Mouse (Mus musculus) cerebellum, adult 2 months (tissue): ENCODE results near the gene Trp53. TPM values are rescaled to one million over a fixed set of nuclear protein-coding genes. Genes with fewer than 3 reads are reported as not detected.

ENCODE experiments used
- DNase-seq, 2 experiments: peaks; one replicate each; pipeline ENCODE4 v3.0.0; 2021
- H3K27ac ChIP-seq: fragments of 200-500 bp; 2 replicates; pipeline ENCODE4 v1.5.1; 2012; ENCODE audit warnings: low read length, control low read depth, inconsistent platforms; ENCODE audit not compliant: insufficient read depth
- H3K27me3 ChIP-seq: fragments of 200-500 bp; 2 replicates; pipeline ENCODE4 v1.6.1; 2012; ENCODE audit warnings: inconsistent platforms, mild to moderate bottlenecking, low read length, moderate library complexity; ENCODE audit not compliant: control insufficient read depth, insufficient read depth
- H3K4me1 ChIP-seq: fragments of 200-500 bp; 2 replicates; pipeline ENCODE4 v1.6.1; 2011; ENCODE audit warnings: low read length; ENCODE audit not compliant: control insufficient read depth, insufficient read depth
- H3K4me3 ChIP-seq: fragments of 200-500 bp; replicated peaks from 2 replicates; pipeline ENCODE3; 2011; ENCODE audit warnings: mild to moderate bottlenecking, low read depth, low read length, control low read depth; ENCODE audit not compliant: insufficient read depth
- CTCF ChIP-seq: fragments of 200-500 bp; IDR thresholded peaks from 2 replicates; pipeline ENCODE4 v1.5.1; 2011; ENCODE audit warnings: low read depth, mild to moderate bottlenecking, control low read depth, low read length, moderate library complexity, borderline replicate concordance; ENCODE audit not compliant: insufficient read depth
- POLR2A ChIP-seq: fragments of 200-500 bp; IDR thresholded peaks from 2 replicates; pipeline ENCODE4 v1.6.1; 2011; ENCODE audit warnings: low read length, control low read depth, borderline replicate concordance; ENCODE audit not compliant: insufficient read depth
- WGBS: fragments of 180-500 bp; shearing (Covaris S2); methylation state at CpG from one replicate; pipeline ENCODE4 v1.1.7; 2018; 5-methylcytosine and 5-hydroxymethylcytosine counted together
- polyA plus RNA-seq: library from polyadenylated mRNA; depleted of rRNA; stranded (reverse); fragments of >200 nt; gene quantifications from 2 replicates; pipeline ENCODE4 v1.2.3, GENCODE M21; 2012; rRNA removed

Trp53 gene
- polyA plus RNA-seq, 1 experiment: 34.7 TPM

- no peak overlapping the region for H3K27ac ChIP-seq
- TF ChIP-seq CTCF (peak; percentile 97), POLR2A (no peak)
- peaks cover 8% of the 10 kb centered on the region; the same call in 1 of the 2 replicates for H3K4me1 ChIP-seq
- H3K27me3 ChIP-seq: no peaks in the 10 kb centered on the region
- DNase-seq: peak; percentile 81 to 86
- WGBS: 35% methylated on average over 6 of the region's 6 CpGs
- no peak overlapping the region for H3K4me3 ChIP-seq
Measured at GRCm38 (mm10) chr11:69628286-69628685, 48.1 kb downstream of the Trp53 start.

GRCm38 (mm10) chr11:69629802-69630201 is 49.6 kb downstream of the Trp53 start:
- 37% methylated on average over 1 of the region's 1 CpGs for WGBS

DNA sequence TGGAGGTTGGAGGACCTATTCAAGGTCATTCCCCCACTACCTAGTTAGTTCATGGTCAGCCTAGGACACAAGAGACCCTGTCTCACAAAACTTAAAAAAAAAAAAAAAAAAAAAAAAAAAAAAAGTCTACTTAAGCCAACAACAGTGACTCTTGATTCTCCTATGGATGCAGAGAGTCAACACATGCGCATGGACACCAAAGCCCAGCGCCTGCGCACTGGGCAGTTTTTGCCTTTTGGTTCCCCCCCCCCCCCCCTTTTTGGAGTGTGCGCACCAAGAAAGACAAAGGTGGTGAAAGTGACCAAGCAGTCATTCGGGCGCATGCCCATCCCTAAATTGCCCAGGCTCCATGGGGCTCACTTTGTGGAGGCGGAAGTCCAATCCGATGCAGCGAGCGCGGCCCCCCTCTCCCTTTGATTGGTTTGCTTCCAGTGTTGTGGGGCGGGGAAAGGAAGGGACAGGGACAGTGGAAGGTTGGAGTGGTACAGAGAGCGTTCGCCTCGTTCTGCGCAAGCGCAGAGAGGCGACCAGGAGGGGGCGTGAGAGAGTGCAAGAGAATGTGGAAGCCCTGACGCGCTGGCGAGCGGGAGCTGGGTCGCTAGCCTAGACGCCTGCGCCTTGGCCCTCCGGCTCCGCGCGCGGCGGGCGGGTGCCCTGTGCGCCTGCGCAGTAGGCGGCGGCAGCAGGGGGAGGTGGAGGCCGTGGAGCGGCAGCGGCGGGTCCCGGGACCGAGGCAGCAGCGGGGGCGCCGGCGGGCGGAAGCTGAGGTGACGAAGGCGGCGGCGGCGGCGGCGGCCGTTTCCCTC is 52.3 kb downstream of the Trp53 start, which contains the start of gene Fxr2:
Fxr2 (plus strand) TSS at position 707 of the 806 bp plus-strand sequence.
- Histone ChIP-seq H3K27me3 (no peaks in the 10 kb centered on the region), H3K4me3 (peak within 1 kb of the TSS; percentile 98), H3K4me1 (peaks cover 4% of the 10 kb centered on the region; the same call in 1 of the 2 replicates), H3K27ac (peak within 1 kb of the TSS; percentile 43)
- WGBS: under 1% methylated on average over 54 of the region's 56 CpGs
- TF ChIP-seq POLR2A: peak; percentile 59; the same call in 1 of the 2 replicates
- peak; percentile 78 for TF ChIP-seq CTCF
- peak; percentile 100 for DNase-seq

More at GRCm38 (mm10) chr11:69629802-69630201, 49.6 kb downstream of the Trp53 start:
- peaks cover 5% of the 10 kb centered on the region; the same call in 1 of the 2 replicates for H3K4me1 ChIP-seq
- TF ChIP-seq POLR2A (no peak), CTCF (no peak)
- peak in 1 of 2 experiments; percentile 31 for DNase-seq
- H3K27ac ChIP-seq: no peak overlapping the region
- no peaks in the 10 kb centered on the region for H3K27me3 ChIP-seq
- no peak overlapping the region for H3K4me3 ChIP-seq

GRCm38 (mm10) chr11:69633128-69633866 is 53.1 kb downstream of the Trp53 start:
- peak overlapping the region; percentile 98 for H3K4me3 ChIP-seq
- no peak for DNase-seq
- peak overlapping the region; percentile 43 for H3K27ac ChIP-seq
- WGBS: under 1% methylated on average over 49 of the region's 50 CpGs
- peaks cover 4% of the 10 kb centered on the region; the same call in 1 of the 2 replicates for H3K4me1 ChIP-seq
- TF ChIP-seq POLR2A (no peak), CTCF (no peak)
- no peaks in the 10 kb centered on the region for H3K27me3 ChIP-seq

- H3K4me3 ChIP-seq: no peak overlapping the region
- no peak for DNase-seq
- H3K27me3 ChIP-seq: no peaks in the 10 kb centered on the region
- no peak overlapping the region for H3K27ac ChIP-seq
- H3K4me1 ChIP-seq: peaks cover 4% of the 10 kb centered on the region; the same call in 1 of the 2 replicates
- 62% methylated on average over 3 of the region's 3 CpGs for WGBS
- TF ChIP-seq CTCF (no peak), POLR2A (no peak)
Measured at GRCm38 (mm10) chr11:69635471-69635870, 55.3 kb downstream of the Trp53 start.

Other genes starting within 250 kb of the Trp53 start
- 130 and 135 TPM in 2 replicates for gene Rnf227, start 239.9 kb upstream of the Trp53 start, polyA plus RNA-seq
- gene Chd3, start 211.0 kb upstream of the Trp53 start, polyA plus RNA-seq: 111 and 115 TPM in 2 replicates
- gene Naa38, start 184.9 kb upstream of the Trp53 start, polyA plus RNA-seq: 193 and 200 TPM in 2 replicates
- 40.2 and 41.9 TPM in 2 replicates for gene Cyb5d1, start 184.7 kb upstream of the Trp53 start, polyA plus RNA-seq
- 5.7 and 6.0 TPM in 2 replicates for gene Tmem88, start 182.1 kb upstream of the Trp53 start, polyA plus RNA-seq
- gene Kdm6b, start 166.7 kb upstream of the Trp53 start, polyA plus RNA-seq: 14.0 and 16.5 TPM in 2 replicates
- gene Dnah2, start 31.2 kb upstream of the Trp53 start, polyA plus RNA-seq: 0.55 and 0.69 TPM in 2 replicates
- 84.8 and 104 TPM in 2 replicates for gene Efnb3, start 20.2 kb upstream of the Trp53 start, polyA plus RNA-seq
- 18.6 and 18.8 TPM in 2 replicates for gene Wrap53, start 104 bp upstream of the Trp53 start, polyA plus RNA-seq
- 890 and 950 TPM in 2 replicates for gene Atp1b2, start 25.6 kb downstream of the Trp53 start, polyA plus RNA-seq
- gene Shbg, start 37.5 kb downstream of the Trp53 start, polyA plus RNA-seq: 0.11 TPM in 2 replicates
- 32.4 and 33.5 TPM in 2 replicates for gene Sat2, start 41.7 kb downstream of the Trp53 start, polyA plus RNA-seq
- 176 and 183 TPM in 2 replicates for gene Fxr2, start 52.6 kb downstream of the Trp53 start, polyA plus RNA-seq
- not detected in 2 replicates for gene Sox15, start 75.0 kb downstream of the Trp53 start, polyA plus RNA-seq
- gene Mpdu1, start 82.3 kb downstream of the Trp53 start, polyA plus RNA-seq: 115 and 120 TPM in 2 replicates
- gene Cd68, start 85.8 kb downstream of the Trp53 start, polyA plus RNA-seq: 3.7 and 4.5 TPM in 2 replicates
- gene Eif4a1, start 92.1 kb downstream of the Trp53 start, polyA plus RNA-seq: 316 and 321 TPM in 2 replicates
- gene Senp3, start 101.7 kb downstream of the Trp53 start, polyA plus RNA-seq: 110 and 152 TPM in 2 replicates
- gene Tnfsf13, start 105.4 kb downstream of the Trp53 start, polyA plus RNA-seq: 4.8 and 4.9 TPM in 2 replicates
- 31.2 and 35.3 TPM in 2 replicates for gene Tnfsf12, start 115.5 kb downstream of the Trp53 start, polyA plus RNA-seq
- 3.3 and 4.2 TPM in 2 replicates for gene Tnfsfm13, start 115.7 kb downstream of the Trp53 start, polyA plus RNA-seq
- 35.3 and 42.3 TPM in 2 replicates for gene Polr2a, start 178.3 kb downstream of the Trp53 start, polyA plus RNA-seq
- not detected in 2 replicates for gene Slc35g3, start 181.6 kb downstream of the Trp53 start, polyA plus RNA-seq
- 69.8 and 71.1 TPM in 2 replicates for gene Zbtb4, start 185.6 kb downstream of the Trp53 start, polyA plus RNA-seq
- gene Chrnb1, start 215.6 kb downstream of the Trp53 start, polyA plus RNA-seq: 1.6 and 2.9 TPM in 2 replicates
- gene Fgf11, start 221.5 kb downstream of the Trp53 start, polyA plus RNA-seq: 47.0 and 49.4 TPM in 2 replicates
- gene Tmem102, start 225.3 kb downstream of the Trp53 start, polyA plus RNA-seq: 0.28 and 0.36 TPM in 2 replicates
- gene Gm39566, start 234.9 kb downstream of the Trp53 start, polyA plus RNA-seq: not detected in 2 replicates
- gene Spem2, start 238.1 kb downstream of the Trp53 start, polyA plus RNA-seq: not detected in 2 replicates
- 1.4 TPM in 2 replicates for gene Spem1, start 241.8 kb downstream of the Trp53 start, polyA plus RNA-seq